Mouse (Mus musculus) neural tube, embryonic 15.5 days (tissue): ENCODE measurements around the gene Tmem104. TPM values are rescaled to one million over a fixed set of nuclear protein-coding genes. Genes with fewer than 3 reads are reported as not detected.

Experiments
- ATAC-seq: fragments of 200-750 bp; cut with Nextera tagmentation; 2 replicates; pipeline ENCODE4 v1.8.0; 2017; ENCODE audit warnings: mild to moderate bottlenecking, moderate TSS enrichment, moderate library complexity; ENCODE audit not compliant: low FRiP score
- H3K27ac ChIP-seq: fragments of 300-500 bp; sonication (generic); replicated peaks from 2 replicates; pipeline ENCODE4 v1.5.1; 2015; ENCODE audit warnings: mild to moderate bottlenecking, inconsistent platforms
- H3K27me3 ChIP-seq: fragments of 300-500 bp; sonication (generic); replicated peaks from 2 replicates; pipeline ENCODE4 v1.6.1; 2015; ENCODE audit warnings: inconsistent platforms
- H3K36me3 ChIP-seq: fragments of 300-500 bp; sonication (generic); 2 replicates; pipeline ENCODE4 v1.6.1; 2015; ENCODE audit warnings: inconsistent platforms
- H3K4me1 ChIP-seq: fragments of 300-500 bp; sonication (generic); 2 replicates; pipeline ENCODE4 v1.6.1; 2015; ENCODE audit warnings: inconsistent platforms
- H3K4me2 ChIP-seq: fragments of 300-500 bp; sonication (generic); 2 replicates; pipeline ENCODE4 v1.6.1; 2015; ENCODE audit warnings: inconsistent platforms, mild to moderate bottlenecking, moderate library complexity
- H3K4me3 ChIP-seq: fragments of 300-500 bp; sonication (generic); replicated peaks from 2 replicates; pipeline ENCODE4 v1.5.1; 2015; ENCODE audit warnings: mild to moderate bottlenecking, inconsistent platforms
- H3K9ac ChIP-seq: fragments of 300-500 bp; sonication (generic); replicated peaks from 2 replicates; pipeline ENCODE4 v1.6.1; 2015; ENCODE audit warnings: mild to moderate bottlenecking, inconsistent platforms
- H3K9me3 ChIP-seq: fragments of 300-500 bp; sonication (generic); replicated peaks from 2 replicates; pipeline ENCODE4 v1.6.1; 2016; ENCODE audit warnings: inconsistent platforms
- WGBS: fragments of 180-500 bp; shearing (Covaris S2); methylation state at CpG from one replicate; pipeline ENCODE4 v1.1.7; 2015; ENCODE audit warnings: mixed read lengths; 5-methylcytosine and 5-hydroxymethylcytosine counted together
- polyA plus RNA-seq: library from polyadenylated mRNA; unstranded; fragments of >200 nt; fragmentation: Nextera tagmentation; extraction: Ambion mirVana; gene quantifications from 2 replicates; pipeline ENCODE4 v1.2.1, GENCODE M21; 2015

The Tmem104 gene
- polyA plus RNA-seq, 1 experiment from 2014 or later: 11.7 TPM

DNA sequence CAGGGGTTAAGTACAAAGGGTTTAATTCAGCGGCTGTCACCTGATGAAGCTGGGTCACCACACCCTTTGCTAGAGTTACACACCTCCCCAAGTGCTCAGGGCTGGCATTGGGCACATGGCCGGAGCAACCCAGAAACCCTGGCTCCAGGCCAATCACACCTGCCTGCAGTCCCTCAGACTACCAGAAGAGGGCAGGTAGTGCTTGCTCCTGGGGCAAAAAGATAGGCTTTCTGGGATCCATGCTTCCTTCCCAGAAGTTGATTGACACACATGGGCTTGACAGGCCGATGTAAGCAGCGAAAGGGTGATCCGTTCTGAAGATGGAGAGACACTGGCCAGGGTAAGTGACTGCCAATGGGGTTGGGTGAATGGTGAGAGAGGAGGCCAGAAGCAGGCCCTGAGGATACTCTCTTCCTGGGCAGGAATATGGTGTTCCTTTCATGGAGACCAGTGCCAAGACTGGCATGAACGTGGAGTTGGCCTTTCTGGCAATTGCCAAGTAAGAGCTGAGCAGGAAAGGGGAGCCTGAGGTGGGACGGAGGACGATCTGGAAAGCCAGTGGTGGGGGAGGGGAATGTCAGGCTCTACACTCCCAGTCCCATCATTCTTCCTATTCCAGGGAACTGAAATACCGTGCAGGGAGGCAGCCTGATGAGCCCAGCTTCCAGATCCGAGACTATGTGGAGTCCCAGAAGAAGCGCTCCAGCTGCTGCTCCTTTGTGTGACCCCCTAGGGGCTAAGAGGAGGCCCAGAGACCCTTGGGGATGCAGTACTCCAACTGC, 27.1 kb upstream of the Tmem104 start:
- Histone ChIP-seq H3K4me2 (no peak overlapping the region), H3K4me3 (no peak overlapping the region), H3K27ac (no peak overlapping the region), H3K4me1 (peaks cover 34% of the 10 kb centered on the region), H3K9ac (no peak overlapping the region), H3K27me3 (peaks cover 64% of the 10 kb centered on the region), H3K36me3 (no peaks in the 10 kb centered on the region), H3K9me3 (no peaks in the 10 kb centered on the region)
- WGBS: 54% methylated on average over 11 of the region's 11 CpGs
- no peak for ATAC-seq

DNA sequence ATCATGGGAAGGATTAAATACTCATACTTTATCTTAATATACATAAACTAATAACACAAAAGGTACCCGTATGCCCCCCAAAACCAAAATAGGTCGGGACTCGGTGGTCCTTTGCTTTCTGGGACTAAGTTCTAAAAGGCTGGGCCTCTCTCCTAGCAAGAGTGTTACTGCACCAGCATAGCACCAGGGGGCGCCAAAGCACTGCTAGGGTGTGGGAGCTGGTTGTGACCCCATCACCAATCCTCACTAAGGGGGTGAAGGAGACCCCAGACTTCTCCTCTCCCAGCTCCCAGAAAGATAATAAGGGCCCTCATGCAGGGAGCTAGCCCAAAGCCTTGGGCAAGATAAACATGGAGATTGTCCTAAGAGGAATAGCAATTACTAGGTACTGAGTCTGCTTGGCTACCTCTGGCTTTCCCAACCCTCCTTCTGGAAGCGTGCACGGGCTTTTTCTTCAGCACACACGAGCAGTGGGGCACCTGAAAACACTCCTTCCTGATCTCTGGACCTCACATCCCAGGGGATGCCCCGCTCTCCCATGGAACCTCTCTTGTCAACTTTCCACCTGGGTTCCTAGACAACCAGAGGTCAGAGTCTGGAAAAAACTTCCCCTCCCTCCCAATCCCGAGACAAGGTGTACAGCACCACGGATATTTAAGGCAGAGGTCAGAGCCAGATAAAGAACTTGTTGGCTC, 26.3 kb upstream of the Tmem104 start:
- Histone ChIP-seq H3K9ac (no peak overlapping the region), H3K36me3 (no peaks in the 10 kb centered on the region), H3K4me1 (peaks cover 38% of the 10 kb centered on the region), H3K4me2 (no peak overlapping the region), H3K9me3 (no peaks in the 10 kb centered on the region), H3K27ac (no peak overlapping the region), H3K27me3 (peaks cover 66% of the 10 kb centered on the region), H3K4me3 (no peak overlapping the region)
- ATAC-seq: no peak
- 41% methylated on average over 10 of the region's 10 CpGs for WGBS

DNA sequence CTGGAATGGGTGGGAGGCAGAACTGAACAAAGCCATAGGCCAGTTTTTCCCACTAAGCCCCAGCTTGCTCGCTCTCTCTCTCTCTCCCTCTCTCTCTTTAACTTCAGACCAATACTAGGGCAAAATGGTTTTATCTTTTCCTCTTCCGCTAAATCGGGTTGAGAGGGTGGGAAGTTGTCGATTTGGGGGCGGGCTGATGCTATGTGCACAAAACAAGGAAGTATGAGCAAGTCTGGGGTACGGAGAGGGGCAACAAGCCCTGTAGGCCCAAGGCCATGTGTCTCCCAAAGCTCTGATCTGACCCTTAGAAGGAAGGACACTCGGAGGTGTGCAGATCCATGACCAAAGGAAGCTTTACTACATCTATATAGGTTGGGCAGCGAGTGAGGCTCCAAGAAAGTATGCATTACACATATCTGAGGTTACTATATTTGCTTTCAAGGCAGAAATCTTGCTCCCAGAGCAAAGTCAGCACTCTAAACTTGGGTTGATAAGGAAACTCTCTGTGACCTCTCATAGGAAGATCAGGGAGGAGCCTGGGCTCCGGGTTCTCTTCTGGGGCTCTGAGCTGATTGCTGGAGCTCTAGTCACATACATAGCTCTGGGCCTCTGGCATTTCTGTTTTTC, 25.6 kb upstream of the Tmem104 start:
- peaks cover 61% of the 10 kb centered on the region for H3K27me3 ChIP-seq
- H3K36me3 ChIP-seq: no peaks in the 10 kb centered on the region
- peaks cover 40% of the 10 kb centered on the region for H3K4me1 ChIP-seq
- WGBS: 69% methylated on average over 9 of the region's 9 CpGs
- no peak overlapping the region for H3K9ac ChIP-seq
- no peaks in the 10 kb centered on the region for H3K9me3 ChIP-seq
- no peak overlapping the region for H3K27ac ChIP-seq
- H3K4me2 ChIP-seq: no peak overlapping the region
- H3K4me3 ChIP-seq: no peak overlapping the region
- no peak for ATAC-seq

DNA sequence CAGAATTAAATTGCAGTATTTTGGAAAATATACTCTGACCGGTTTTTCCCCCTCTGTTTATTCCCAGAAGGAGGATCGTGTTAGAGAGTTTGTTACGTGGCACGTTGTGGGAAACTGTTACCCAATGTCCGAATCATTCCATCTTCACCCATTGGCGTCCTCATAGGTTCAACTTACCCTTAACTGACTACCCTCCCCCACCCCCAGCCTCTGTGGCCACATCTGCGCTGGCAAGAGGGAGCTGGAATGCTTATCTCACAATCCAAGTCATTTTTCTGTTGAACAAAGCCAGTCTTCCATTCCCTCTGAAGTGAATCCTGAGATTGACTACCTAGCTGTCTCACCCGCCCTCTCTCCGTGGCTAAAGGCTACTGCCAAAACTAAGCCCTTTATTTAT, 25.1 kb upstream of the Tmem104 start:
- Histone ChIP-seq H3K27ac (peak overlapping the region; percentile 34; the same call in 1 of the 2 replicates), H3K27me3 (peaks cover 56% of the 10 kb centered on the region)

DNA sequence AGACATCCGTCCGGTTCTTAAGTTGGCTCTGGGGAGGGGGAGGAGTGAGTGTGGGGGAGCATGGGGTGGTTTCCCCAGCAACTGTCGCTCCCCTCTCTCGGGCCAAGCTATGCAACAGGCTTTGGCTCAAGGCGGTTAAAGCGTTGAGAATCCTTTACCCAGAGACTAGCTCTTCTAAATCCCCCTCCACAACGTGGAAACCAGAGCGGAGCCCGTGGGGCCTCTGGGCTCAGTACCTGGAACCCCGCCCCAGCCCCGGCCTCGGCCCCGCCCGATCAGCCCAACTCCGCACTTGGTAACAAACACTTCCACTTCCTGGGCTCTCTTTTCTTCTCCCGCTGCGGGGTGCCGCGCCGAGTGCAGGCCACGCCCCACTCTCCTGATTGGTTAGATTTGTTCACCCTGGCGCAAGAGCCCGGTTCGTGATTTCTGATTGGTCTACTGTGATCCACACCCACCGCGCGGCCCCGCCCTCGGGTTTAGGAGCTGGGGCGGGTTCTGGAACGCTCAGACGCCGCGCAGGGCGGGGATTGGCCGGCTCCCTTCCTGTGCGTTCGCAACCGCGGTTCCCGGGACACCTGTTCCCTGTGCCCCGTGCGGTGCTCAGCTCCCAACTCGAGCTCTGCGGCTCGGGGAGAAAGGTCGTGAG, 24.3 kb upstream of the Tmem104 start, which contains the start of gene Slc9a3r1:
Gene Slc9a3r1 (plus strand): TSS at position 510 of the 649 bp plus-strand sequence.
- H3K4me1 ChIP-seq: peaks cover 39% of the 10 kb centered on the region
- H3K9ac ChIP-seq: peak within 1 kb of the TSS; percentile 51
- H3K27ac ChIP-seq: peak within 1 kb of the TSS; percentile 73
- H3K4me3 ChIP-seq: peak within 1 kb of the TSS; percentile 51
- 0% methylated on average over 47 of the region's 47 CpGs for WGBS
- no peaks in the 10 kb centered on the region for H3K9me3 ChIP-seq
- peak; percentile 91 for ATAC-seq
- peak within 1 kb of the TSS; percentile 62 for H3K4me2 ChIP-seq
- peaks cover 51% of the 10 kb centered on the region for H3K27me3 ChIP-seq
- no peaks in the 10 kb centered on the region for H3K36me3 ChIP-seq

More for the DNA sequence above, 25.1 kb upstream of the Tmem104 start:
- peak overlapping the region; percentile 62 for H3K4me2 ChIP-seq
- no peaks in the 10 kb centered on the region for H3K36me3 ChIP-seq
- 35% methylated on average over 9 of the region's 9 CpGs for WGBS
- no peaks in the 10 kb centered on the region for H3K9me3 ChIP-seq
- ATAC-seq: no peak
- 0 out of 2 replicates have a peak overlapping the region, but pooled peaks have one; percentile 51 for H3K4me3 ChIP-seq
- H3K9ac ChIP-seq: no peak overlapping the region
- H3K4me1 ChIP-seq: peaks cover 40% of the 10 kb centered on the region

DNA sequence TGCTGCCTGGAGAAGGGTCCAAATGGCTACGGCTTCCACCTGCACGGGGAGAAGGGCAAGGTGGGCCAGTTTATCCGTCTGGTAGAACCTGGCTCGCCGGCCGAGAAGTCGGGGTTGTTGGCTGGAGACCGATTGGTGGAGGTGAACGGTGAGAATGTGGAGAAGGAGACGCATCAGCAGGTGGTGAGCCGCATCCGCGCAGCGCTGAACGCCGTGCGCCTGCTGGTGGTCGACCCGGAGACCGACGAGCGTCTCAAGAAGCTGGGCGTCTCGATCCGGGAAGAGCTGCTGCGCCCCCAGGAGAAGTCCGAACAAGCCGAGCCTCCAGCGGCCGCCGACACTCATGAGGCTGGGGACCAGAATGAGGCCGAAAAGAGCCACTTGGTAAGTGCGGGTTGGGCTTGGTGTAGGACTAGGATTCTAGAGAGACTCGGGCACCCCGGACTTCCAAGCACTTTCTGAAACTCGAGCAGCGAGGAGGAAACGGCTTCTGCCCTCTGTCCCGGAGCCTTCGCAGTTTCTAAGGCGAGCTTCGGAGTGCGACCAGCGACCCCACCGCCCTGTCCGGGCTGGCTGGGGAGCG, 23.6 kb upstream of the Tmem104 start:
- H3K9me3 ChIP-seq: no peaks in the 10 kb centered on the region
- ATAC-seq: peak; percentile 15; the same call in 1 of the 2 replicates
- H3K9ac ChIP-seq: peak overlapping the region; percentile 51
- H3K4me3 ChIP-seq: peak overlapping the region; percentile 51
- H3K4me2 ChIP-seq: peak overlapping the region; percentile 62
- no peaks in the 10 kb centered on the region for H3K36me3 ChIP-seq
- H3K27ac ChIP-seq: peak overlapping the region; percentile 58
- under 1% methylated on average over 47 of the region's 47 CpGs for WGBS
- peaks cover 51% of the 10 kb centered on the region for H3K27me3 ChIP-seq
- peaks cover 37% of the 10 kb centered on the region for H3K4me1 ChIP-seq

DNA sequence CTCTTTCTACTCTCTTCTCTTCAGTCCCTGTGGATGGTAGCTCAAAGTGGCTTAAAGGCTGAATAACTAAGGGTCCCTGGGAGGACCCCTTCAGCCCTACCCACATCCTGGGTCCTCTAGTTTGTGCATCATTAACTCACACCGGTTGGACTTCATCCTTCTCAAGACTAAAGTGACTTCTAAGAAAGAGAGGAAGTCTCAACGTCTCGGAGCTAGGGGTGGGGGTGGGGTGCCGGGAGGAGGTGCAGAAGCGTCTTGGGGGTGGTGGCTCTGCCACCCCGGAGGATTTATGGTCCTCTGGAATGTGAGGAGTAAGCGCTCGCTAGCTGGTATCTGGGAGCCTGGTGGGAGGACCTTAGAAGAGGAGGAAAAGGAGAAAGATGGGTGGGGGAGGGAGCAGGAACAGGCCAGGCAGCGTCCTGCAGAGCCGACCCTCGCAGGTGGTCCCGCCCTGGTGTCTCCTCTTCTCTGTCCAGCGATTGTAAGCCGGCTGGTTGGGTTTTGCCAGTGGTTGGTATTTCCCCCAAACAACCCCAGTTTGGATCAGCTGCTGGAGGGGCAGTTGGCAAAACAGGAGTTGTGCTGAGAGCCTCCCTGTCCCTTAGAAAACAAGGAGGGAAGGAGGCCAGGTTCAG, 22.8 kb upstream of the Tmem104 start:
- Histone ChIP-seq H3K9me3 (no peaks in the 10 kb centered on the region), H3K4me3 (peak overlapping the region; percentile 51), H3K36me3 (no peaks in the 10 kb centered on the region), H3K27me3 (peaks cover 51% of the 10 kb centered on the region), H3K27ac (peak overlapping the region; percentile 58), H3K4me2 (peak overlapping the region; percentile 62), H3K4me1 (peaks cover 37% of the 10 kb centered on the region), H3K9ac (peak overlapping the region; percentile 51)
- no peak for ATAC-seq
- WGBS: 0% methylated on average over 14 of the region's 14 CpGs

DNA sequence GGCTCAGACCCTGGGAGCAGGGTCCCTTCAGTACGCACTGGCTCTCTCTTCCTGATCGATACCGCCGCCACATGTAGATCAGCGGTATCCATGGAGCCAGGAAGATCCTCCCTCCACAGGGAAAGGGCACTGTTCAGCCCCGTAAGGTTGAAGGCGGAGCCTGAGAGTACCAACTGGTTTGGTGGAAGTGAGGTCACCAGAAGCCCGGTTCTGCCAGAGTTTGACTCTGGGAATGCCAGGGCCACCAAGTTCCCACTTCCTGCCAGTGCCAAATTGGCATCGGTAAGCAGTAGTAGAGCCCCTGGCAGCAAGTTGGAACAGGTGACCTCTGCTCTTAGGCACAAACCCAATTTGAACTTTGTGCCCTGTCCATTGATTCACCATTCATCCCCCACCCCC, 22.3 kb upstream of the Tmem104 start:
- Histone ChIP-seq H3K4me3 (peak overlapping the region; percentile 51), H3K36me3 (no peaks in the 10 kb centered on the region), H3K4me2 (peak overlapping the region; percentile 62), H3K27ac (peak overlapping the region; percentile 58), H3K9me3 (no peaks in the 10 kb centered on the region), H3K4me1 (peaks cover 37% of the 10 kb centered on the region), H3K27me3 (peaks cover 51% of the 10 kb centered on the region), H3K9ac (peak overlapping the region; percentile 51; the same call in 1 of the 2 replicates)
- WGBS: 2% methylated on average over 9 of the region's 9 CpGs
- no peak for ATAC-seq

DNA sequence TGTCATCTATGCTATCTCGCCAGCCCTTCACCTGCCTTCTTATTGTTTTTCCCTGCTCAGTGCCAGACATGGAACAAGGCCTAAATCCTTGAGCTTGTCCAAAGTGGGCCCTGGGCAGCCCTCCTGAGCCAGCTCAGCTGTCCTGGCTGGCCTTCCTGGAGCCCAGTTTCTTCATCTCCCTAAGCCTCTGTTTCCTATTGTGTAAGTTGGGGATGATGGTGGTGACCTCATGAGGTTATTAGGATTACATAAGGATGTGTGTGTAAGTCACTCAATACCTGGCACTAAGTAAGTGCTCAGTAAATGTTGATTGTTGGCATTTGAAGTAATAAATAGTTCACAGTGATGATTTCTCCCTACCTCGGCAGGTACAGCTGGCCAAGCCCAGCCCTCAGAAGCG, 20.5 kb upstream of the Tmem104 start:
- Histone ChIP-seq H3K4me1 (peaks cover 46% of the 10 kb centered on the region), H3K27ac (no peak overlapping the region), H3K4me2 (peak overlapping the region; percentile 4; the same call in 1 of the 2 replicates), H3K9me3 (no peaks in the 10 kb centered on the region), H3K9ac (no peak overlapping the region), H3K27me3 (peaks cover 42% of the 10 kb centered on the region), H3K4me3 (no peak overlapping the region), H3K36me3 (no peaks in the 10 kb centered on the region)
- no peak for ATAC-seq
- WGBS: 84% methylated on average over 3 of the region's 3 CpGs

DNA sequence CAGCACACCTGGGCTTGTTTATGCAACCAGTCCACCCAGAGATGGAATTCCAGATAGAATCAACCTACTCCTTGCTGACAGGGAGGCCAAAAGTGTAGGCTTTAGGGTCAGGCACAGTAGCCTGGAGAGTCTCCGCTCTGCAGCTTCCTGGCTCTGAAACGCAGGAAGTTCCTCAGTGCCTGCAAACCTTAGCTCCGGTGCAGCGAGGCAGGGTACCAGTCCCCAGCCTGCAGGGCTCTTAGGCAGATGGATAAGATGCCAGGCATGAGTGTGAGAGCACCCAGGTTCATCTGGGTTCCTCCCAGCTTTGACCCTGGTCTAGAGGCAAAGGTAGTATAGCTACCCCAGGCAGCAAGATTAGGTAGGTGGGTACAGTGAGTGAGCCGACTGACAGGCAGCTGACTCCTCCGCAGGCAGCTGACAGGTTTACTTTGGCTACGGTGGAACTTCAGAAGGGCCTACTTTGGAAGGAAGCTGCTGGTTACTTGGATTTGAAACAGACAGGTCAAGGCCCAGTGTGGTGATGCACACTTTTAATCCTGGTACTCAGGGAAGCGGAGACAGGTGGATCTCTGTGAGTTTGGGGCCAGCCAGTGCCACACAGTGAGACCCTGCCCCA, 19.5 kb upstream of the Tmem104 start:
- ATAC-seq: no peak
- 0 out of 2 replicates have a peak overlapping the region, but pooled peaks have one; percentile 7 for H3K9ac ChIP-seq
- H3K4me1 ChIP-seq: peaks cover 49% of the 10 kb centered on the region
- H3K4me2 ChIP-seq: no peak overlapping the region
- H3K4me3 ChIP-seq: no peak overlapping the region
- H3K9me3 ChIP-seq: no peaks in the 10 kb centered on the region
- H3K27me3 ChIP-seq: peaks cover 33% of the 10 kb centered on the region
- no peak overlapping the region for H3K27ac ChIP-seq
- no peaks in the 10 kb centered on the region for H3K36me3 ChIP-seq
- WGBS: 90% methylated on average over 8 of the region's 8 CpGs
